Mouse (Mus musculus) midbrain, embryonic 10.5 days (tissue): Measurements from ENCODE around the gene Cd300a. TPM values are rescaled to one million over a fixed set of nuclear protein-coding genes. Genes with fewer than 3 reads are reported as not detected.
A peak's percentile ranks its signal among the peaks of the same experiment; 100 is the strongest.
"Not testable (repeated sequence)": the region's sequence is repeated elsewhere in the genome, so short reads cannot be mapped to it uniquely, and the experiment has no call there.

ENCODE experiments used
- DNase-seq: peaks from one replicate; pipeline ENCODE4 v3.0.0-alpha.2; 2017; ENCODE audit warnings: low spot score
- H3K27ac ChIP-seq: fragments of 300-500 bp; sonication (generic); replicated peaks from 2 replicates; pipeline ENCODE4 v1.5.1; 2016; ENCODE audit warnings: mild to moderate bottlenecking
- H3K27me3 ChIP-seq: fragments of 300-500 bp; sonication (generic); 2 replicates; pipeline ENCODE4 v1.6.1; 2016; ENCODE audit warnings: low read depth, mild to moderate bottlenecking; ENCODE audit not compliant: poor library complexity, severe bottlenecking
- H3K36me3 ChIP-seq: fragments of 300-500 bp; sonication (generic); 2 replicates; pipeline ENCODE4 v1.6.1; 2016; ENCODE audit warnings: mild to moderate bottlenecking, moderate library complexity
- H3K4me1 ChIP-seq: fragments of 300-500 bp; sonication (generic); 2 replicates; pipeline ENCODE4 v1.6.1; 2016
- H3K4me3 ChIP-seq: fragments of 300-500 bp; sonication (generic); 2 replicates; pipeline ENCODE4 v1.5.1; 2016; ENCODE audit warnings: mild to moderate bottlenecking, moderate library complexity
- H3K9me3 ChIP-seq: fragments of 300-500 bp; sonication (generic); replicated peaks from 2 replicates; pipeline ENCODE4 v1.6.1; 2016; ENCODE audit warnings: mild to moderate bottlenecking
- WGBS: fragments of 180-500 bp; shearing (Covaris S2); methylation state at CpG from one replicate; pipeline ENCODE4 v1.1.7; 2016; 5-methylcytosine and 5-hydroxymethylcytosine counted together
- polyA plus RNA-seq: library from polyadenylated mRNA; unstranded; fragments of >200 nt; fragmentation: Nextera tagmentation; extraction: Ambion mirVana; gene quantifications from 2 replicates; pipeline ENCODE4 v1.2.1, GENCODE M21; 2016

Gene Cd300a
- polyA plus RNA-seq, 1 experiment from 2014 or later = 0.58 TPM

DNA sequence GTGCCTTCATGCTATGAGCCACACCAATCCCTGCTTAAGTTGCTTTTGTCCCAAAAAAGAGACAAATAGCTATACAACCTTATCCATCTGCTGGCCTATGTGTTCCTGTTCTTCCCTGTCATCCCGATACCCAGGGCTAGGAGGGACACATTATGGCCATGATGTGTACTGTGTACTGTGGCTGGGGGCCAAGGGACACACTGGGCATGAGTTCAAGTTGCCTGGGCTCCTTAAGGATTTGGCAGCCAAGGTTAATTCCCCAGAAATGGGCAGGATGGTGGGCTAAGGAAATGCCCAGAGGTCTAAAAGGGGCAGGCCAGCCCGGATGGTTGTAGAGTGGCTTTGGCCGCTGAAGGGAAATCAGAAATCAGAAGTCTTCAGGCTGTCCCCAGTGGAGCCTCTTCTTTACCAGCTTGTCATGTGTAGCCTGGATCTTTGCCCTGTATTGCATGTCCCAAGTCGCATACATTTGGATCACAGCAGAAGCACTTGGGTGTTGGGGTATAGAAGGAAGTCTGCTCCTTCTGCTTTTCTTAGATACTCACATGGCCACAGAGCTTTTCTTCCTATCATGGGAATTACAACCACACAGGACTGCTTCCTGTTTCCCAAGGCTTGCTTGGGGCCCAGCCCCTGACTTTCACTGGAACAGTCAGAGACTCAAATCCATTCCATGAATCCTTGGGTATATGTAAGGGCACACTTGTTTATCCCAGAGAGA lies 5.3 kb upstream of the Cd300a start:
- Histone ChIP-seq H3K9me3 (no peaks in the 10 kb centered on the region), H3K27ac (no peak overlapping the region), H3K36me3 (no peaks in the 10 kb centered on the region), H3K4me3 (no peak overlapping the region), H3K4me1 (peaks cover 5% of the 10 kb centered on the region), H3K27me3 (no peaks in the 10 kb centered on the region)
- no peak for DNase-seq
- WGBS = 87% methylated on average over 4 of the region's 4 CpGs

DNA sequence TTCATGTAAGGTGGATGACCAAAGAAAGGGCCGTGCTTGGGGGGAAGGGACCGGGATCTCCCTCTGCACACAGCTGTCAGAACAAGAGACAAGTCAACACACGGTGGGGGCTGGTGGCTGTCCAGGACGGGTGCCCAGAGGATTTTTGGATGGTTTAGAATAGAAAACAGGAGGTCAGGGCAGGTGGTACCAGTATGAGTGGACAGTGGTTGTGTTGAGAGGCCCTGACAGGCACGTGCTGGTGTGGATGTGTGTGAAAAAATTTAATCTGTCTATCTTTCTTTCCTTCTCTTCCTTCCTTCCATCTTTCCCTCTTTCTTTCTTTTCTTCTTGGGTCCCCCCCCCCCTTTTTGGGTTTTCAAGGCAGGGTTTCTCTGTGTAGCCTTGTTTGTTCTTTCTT lies 701 bp downstream of the Cd300a start:
- no peak overlapping the region for H3K4me3 ChIP-seq
- DNase-seq = no peak
- H3K36me3 ChIP-seq = no peaks in the 10 kb centered on the region
- WGBS = 58% methylated on average over 5 of the region's 5 CpGs
- H3K27me3 ChIP-seq = no peaks in the 10 kb centered on the region
- no peaks in the 10 kb centered on the region for H3K9me3 ChIP-seq
- H3K4me1 ChIP-seq = peaks cover 9% of the 10 kb centered on the region
- H3K27ac ChIP-seq = 0 out of 2 replicates have a peak overlapping the region, but pooled peaks have one; percentile 6

DNA sequence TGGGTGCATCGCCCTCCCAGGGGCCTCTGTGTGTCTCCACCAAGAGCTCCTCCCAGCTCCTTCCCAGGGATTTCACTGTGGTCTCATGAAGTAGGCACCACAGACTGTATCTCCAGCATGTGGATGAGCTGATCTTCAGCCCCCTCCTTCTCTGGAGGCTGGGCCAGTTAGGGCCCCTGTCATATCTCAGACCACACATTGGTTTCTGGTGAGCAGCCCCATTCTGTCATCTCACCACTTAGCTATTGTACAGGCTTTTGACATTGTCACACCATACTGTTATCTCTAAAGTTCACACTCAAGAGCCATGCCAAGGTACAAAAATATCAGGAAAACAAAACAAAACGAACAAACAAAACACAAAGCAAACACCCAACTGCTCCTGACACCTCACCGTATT lies 6.2 kb downstream of the Cd300a start:
- H3K4me3 ChIP-seq = no peak overlapping the region
- no peaks in the 10 kb centered on the region for H3K36me3 ChIP-seq
- H3K4me1 ChIP-seq = no peaks in the 10 kb centered on the region
- no peaks in the 10 kb centered on the region for H3K27me3 ChIP-seq
- no peak for DNase-seq
- H3K9me3 ChIP-seq = no peaks in the 10 kb centered on the region
- H3K27ac ChIP-seq = no peak overlapping the region
- 78% methylated on average over 3 of the region's 3 CpGs for WGBS

DNA sequence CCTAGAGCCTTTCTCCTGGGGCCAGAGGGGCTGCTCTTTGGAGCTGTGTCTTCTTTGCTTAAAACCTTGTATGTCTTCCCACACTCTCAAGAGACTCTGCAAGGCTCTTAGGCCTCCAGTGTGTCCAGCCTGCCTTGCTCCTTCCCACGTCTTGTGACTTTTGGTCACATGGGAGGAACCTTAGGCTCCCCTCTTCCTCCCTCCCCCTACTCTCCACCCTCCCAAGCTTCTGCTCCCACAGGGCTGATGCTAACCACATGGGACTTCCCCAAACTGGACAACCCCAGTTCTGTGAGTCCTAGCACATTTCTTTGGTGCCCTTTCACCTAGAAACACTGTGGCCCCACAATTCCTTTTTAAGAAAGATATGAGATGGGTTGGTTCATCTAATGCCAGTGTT lies 8.2 kb downstream of the Cd300a start:
- Histone ChIP-seq H3K27ac (no peak overlapping the region), H3K4me3 (no peak overlapping the region), H3K9me3 (no peaks in the 10 kb centered on the region), H3K36me3 (no peaks in the 10 kb centered on the region), H3K27me3 (no peaks in the 10 kb centered on the region), H3K4me1 (no peaks in the 10 kb centered on the region)
- 35% methylated on average over 1 of the region's 1 CpGs for WGBS
- no peak for DNase-seq

DNA sequence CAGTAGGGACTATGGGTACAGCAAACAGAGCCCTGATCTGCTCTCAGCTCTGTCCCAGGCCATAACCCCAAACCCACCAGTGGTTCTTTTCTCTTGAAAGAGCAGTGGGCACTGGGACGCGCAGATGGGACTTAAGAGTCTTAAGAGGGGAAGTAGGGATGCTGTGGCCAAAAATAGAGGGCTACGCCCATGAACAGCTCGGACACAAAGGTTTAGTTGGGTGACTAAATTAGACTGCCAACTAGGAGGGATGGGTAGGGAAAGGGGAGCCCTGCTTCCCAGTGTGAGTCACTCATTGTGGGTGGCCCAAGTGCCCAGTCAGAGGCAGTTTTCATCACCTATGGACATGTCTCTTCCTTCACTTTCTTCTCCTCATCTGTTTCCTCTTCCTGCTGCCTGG lies 13.4 kb downstream of the Cd300a start:
- WGBS = 93% methylated on average over 4 of the region's 4 CpGs
- Histone ChIP-seq H3K4me1 (no peaks in the 10 kb centered on the region), H3K4me3 (no peak overlapping the region), H3K36me3 (no peaks in the 10 kb centered on the region), H3K27ac (no peak overlapping the region), H3K27me3 (no peaks in the 10 kb centered on the region; the same call in 1 of the 2 replicates), H3K9me3 (no peaks in the 10 kb centered on the region)
- DNase-seq = no peak

DNA sequence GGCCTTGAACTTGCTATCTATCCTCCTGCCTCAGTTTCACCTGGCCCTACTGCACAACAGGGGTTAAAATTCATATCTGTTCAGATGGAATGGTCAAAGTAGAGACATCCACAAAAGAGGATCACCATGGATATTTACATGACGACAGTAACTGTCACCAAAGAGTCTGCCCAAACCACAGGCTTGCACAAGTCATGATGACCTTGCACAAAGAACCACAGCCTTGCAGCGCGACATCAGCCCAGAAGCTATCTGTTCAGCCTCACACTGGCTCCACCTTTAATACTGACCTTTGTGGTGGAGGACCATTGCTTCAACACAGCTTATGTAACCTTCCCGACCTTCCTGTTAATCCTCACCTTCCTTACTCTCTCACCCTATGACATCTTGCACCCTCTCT lies 17.7 kb downstream of the Cd300a start:
- H3K4me1 ChIP-seq = no peaks in the 10 kb centered on the region
- no peak for DNase-seq
- H3K27me3 ChIP-seq = no peaks in the 10 kb centered on the region; the same call in 1 of the 2 replicates
- no peaks in the 10 kb centered on the region for H3K36me3 ChIP-seq
- no peaks in the 10 kb centered on the region for H3K9me3 ChIP-seq
- WGBS = 85% methylated on average over 4 of the region's 4 CpGs
- no peak overlapping the region for H3K4me3 ChIP-seq
- H3K27ac ChIP-seq = no peak overlapping the region

DNA sequence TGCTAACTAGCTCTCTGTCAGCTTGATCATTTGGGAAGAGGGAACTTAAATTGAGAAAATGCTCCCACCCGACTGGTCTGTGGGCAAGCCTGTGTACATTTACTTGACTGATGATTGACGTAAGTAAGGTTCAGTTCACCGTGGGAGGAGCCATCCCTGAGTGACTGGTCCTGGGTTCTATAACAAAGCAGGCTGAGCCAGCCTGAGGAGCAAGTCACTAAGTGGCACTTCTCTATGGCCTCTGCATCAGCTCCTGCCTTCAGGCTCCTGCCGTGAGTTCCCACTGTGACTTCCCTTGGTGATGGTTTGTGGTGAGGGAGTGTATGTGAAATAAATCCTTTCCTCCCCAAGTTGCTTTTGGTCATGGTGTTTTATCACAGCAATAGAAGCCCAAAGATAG lies 18.2 kb downstream of the Cd300a start:
- 73% methylated on average over 4 of the region's 4 CpGs for WGBS
- Histone ChIP-seq H3K36me3 (no peaks in the 10 kb centered on the region), H3K27ac (no peak overlapping the region), H3K27me3 (peaks cover 2% of the 10 kb centered on the region; the same call in 1 of the 2 replicates), H3K9me3 (no peaks in the 10 kb centered on the region), H3K4me3 (no peak overlapping the region), H3K4me1 (no peaks in the 10 kb centered on the region)
- no peak for DNase-seq

DNA sequence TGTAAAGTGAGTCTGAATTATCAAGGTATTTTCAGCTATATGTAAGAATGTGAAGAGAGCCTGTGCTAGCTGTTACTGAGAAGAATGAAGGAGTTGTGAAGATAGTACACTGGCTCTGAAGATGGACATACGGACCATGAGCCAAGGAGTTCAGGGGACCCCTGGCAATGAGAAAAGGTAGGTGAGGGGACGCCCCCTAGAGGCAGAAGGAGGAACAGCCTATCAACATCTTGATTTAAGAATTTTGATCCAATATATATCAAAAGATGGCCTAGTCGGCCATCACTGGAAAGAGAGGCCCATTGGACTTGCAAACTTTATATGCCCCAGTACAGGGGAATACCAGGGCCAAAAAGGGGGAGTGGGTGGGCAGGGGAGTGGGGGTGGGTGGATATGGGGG lies 19.7 kb downstream of the Cd300a start:
- 48% methylated on average over 3 of the region's 3 CpGs for WGBS
- not testable (repeated sequence) for H3K4me1 ChIP-seq, DNase-seq, H3K27ac ChIP-seq, H3K36me3 ChIP-seq, H3K4me3 ChIP-seq, H3K9me3 ChIP-seq
- peaks cover 13% of the 10 kb centered on the region for H3K27me3 ChIP-seq

DNA sequence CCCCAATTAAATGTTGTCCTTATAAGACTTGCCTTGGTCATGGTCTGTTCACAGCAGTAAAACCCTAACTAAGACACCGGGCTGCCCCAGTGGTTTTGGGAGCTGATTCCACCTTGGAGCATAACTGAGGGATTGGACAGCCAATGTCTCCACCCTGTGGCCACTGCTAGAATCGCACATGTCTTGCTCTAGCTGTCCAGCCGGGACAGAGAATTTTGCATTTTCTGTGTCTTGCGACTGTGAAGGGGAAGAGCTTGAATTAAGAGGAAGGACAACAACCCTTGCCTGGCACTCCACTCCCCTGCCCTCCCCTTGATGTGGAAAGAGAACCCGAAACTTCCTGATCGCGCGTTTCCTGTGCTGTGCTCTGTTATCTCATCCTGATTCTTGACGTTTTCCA lies 23.0 kb downstream of the Cd300a start:
- Histone ChIP-seq H3K27ac (no peak overlapping the region), H3K4me1 (no peaks in the 10 kb centered on the region), H3K36me3 (no peaks in the 10 kb centered on the region), H3K4me3 (no peak overlapping the region), H3K9me3 (no peaks in the 10 kb centered on the region), H3K27me3 (peaks cover 13% of the 10 kb centered on the region; the same call in 1 of the 2 replicates)
- WGBS = 22% methylated on average over 9 of the region's 9 CpGs
- DNase-seq = peak; percentile 83

DNA sequence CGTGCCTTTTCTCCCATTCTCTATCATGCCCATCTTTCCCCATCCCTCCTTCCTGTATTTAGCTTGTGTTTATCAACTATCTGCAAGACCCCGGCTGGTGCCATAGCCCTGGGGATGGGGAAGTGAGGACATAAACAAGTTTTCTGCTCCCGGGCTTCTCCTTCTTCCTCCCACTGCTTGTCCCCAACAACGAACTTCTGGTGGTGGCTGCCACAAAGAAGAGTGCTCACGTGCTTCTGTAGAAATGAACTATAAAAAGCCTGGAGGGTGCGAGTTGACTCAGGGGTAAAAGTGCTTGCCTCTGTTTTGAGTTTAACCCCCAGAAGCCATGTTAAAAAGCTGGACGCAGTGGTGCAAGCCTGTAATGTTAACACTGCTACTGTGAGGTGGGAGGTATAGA lies 25.1 kb downstream of the Cd300a start:
- WGBS = 66% methylated on average over 7 of the region's 7 CpGs
- peaks cover 13% of the 10 kb centered on the region; the same call in 1 of the 2 replicates for H3K27me3 ChIP-seq
- H3K27ac ChIP-seq = no peak overlapping the region
- no peaks in the 10 kb centered on the region for H3K36me3 ChIP-seq
- H3K9me3 ChIP-seq = peaks cover 6% of the 10 kb centered on the region
- no peak overlapping the region for H3K4me3 ChIP-seq
- no peaks in the 10 kb centered on the region for H3K4me1 ChIP-seq
- DNase-seq = no peak

DNA sequence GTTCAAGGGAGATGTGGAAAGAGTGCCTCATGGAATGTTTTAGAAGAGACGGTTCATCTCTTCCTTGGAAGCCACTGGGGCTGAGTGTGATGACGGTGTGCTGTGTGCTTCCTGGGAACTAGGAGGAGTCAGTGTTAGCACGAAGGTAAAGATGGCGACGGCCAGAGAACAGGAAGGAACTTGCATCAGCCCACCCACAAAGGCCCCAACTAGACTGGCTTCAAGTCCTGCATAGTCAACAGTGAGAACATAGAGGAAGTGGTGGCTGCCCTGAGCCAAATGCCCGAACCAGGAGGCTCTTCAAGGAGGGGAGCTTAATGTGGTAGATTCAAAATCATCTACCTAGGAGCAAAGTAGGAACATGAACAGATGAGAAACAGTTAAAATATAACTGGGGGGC lies 27.3 kb downstream of the Cd300a start:
- no peaks in the 10 kb centered on the region for H3K4me1 ChIP-seq
- DNase-seq = no peak
- peaks cover 6% of the 10 kb centered on the region for H3K9me3 ChIP-seq
- WGBS = 82% methylated on average over 6 of the region's 6 CpGs
- no peak overlapping the region for H3K4me3 ChIP-seq
- peaks cover 13% of the 10 kb centered on the region; the same call in 1 of the 2 replicates for H3K27me3 ChIP-seq
- no peaks in the 10 kb centered on the region for H3K36me3 ChIP-seq
- no peak overlapping the region for H3K27ac ChIP-seq

DNA sequence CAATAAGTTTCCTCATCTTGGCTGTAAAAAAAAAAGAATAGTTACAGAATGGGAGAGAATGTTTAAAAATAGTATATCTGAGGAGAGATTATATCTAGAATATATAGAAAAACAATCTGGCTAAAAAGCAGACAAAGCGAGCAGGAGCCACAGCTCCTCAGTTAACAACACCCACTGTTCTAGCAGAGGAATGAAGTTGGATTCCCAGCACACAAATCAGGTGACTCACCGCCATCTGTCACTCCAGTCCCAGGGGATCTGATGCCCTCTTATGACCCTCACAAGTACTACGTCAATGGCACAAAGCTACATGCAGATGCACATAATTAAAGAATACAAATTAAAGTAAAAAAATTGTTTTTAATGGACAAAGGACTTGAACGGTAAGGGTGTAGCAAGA lies 32.6 kb downstream of the Cd300a start:
- H3K36me3 ChIP-seq = no peaks in the 10 kb centered on the region
- H3K4me3 ChIP-seq = no peak overlapping the region
- H3K27me3 ChIP-seq = no peaks in the 10 kb centered on the region
- no peaks in the 10 kb centered on the region for H3K4me1 ChIP-seq
- H3K9me3 ChIP-seq = peaks cover 6% of the 10 kb centered on the region
- WGBS = 87% methylated on average over 4 of the region's 4 CpGs
- H3K27ac ChIP-seq = no peak overlapping the region
- DNase-seq = no peak

DNA sequence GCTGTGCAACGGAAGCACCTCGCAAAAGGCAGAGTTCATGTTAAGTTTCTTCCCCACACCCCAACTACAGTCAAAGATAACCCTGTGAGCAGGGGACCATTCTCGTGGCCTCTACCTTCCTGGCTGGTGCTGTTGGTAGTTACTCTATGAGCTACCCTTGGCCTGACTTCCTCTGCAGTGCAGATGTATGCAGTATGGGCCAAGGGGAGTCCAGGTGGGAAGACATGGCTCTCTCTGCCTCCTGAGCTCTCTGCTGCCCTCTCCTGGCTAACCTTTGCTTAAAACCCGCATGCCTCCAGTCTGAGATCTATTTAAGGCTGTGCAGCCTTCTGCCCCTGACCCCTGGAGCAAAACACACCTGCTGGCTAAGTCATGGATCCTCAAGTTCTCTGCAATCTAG lies 34.1 kb downstream of the Cd300a start:
- 73% methylated on average over 4 of the region's 4 CpGs for WGBS
- DNase-seq = no peak
- no peak overlapping the region for H3K4me3 ChIP-seq

More for the DNA sequence above, 34.1 kb downstream of the Cd300a start:
- H3K4me1 ChIP-seq = no peaks in the 10 kb centered on the region
- no peaks in the 10 kb centered on the region for H3K36me3 ChIP-seq
- peaks cover 4% of the 10 kb centered on the region for H3K9me3 ChIP-seq
- H3K27me3 ChIP-seq = no peaks in the 10 kb centered on the region
- H3K27ac ChIP-seq = no peak overlapping the region
